Comparison of ENCODE assay signal across 8 mouse cellular contexts in genomic region chr16:23987341-23988156, GRCm38 (mm10). TPM values are rescaled to one million over a fixed set of nuclear protein-coding genes. Genes with fewer than 3 reads are reported as not detected.
DNase-seq lines count a peak whose midpoint lies in the region; ATAC-seq and TF ChIP-seq lines count a peak whose summit lies in the region.

No protein-coding gene starts in this region.

- H3K4me3 ChIP-seq in heart, embryonic 12.5 days, result peak overlapping the region; percentile 92
- peak overlapping the region; percentile 68 for H3K4me3 ChIP-seq in kidney, postnatal 0 days (replicated peaks; ENCODE audit: low read depth, low read length)
- peak overlapping the region; percentile 80 for H3K4me3 ChIP-seq in midbrain, embryonic 10.5 days

- no peaks in the 10 kb centered on the region for H3K27me3 ChIP-seq in heart, embryonic 12.5 days (replicated peaks)
- H3K27me3 ChIP-seq in kidney, postnatal 0 days (ENCODE audit: insufficient read depth, low read length), result no peaks in the 10 kb centered on the region
- H3K27me3 ChIP-seq in midbrain, embryonic 10.5 days (ENCODE audit: low read depth, poor library complexity, severe bottlenecking), result peaks cover 62% of the 10 kb centered on the region
- H3K27me3 ChIP-seq in splenic B cell, adult 2 months (ENCODE audit: control insufficient read depth, insufficient read depth, low read length, poor library complexity, severe bottlenecking), result no peaks in the 10 kb centered on the region

- H3K36me3 ChIP-seq in heart, embryonic 12.5 days, result no peaks in the 10 kb centered on the region
- H3K36me3 ChIP-seq in kidney, postnatal 0 days (ENCODE audit: insufficient read depth, low read length), result no peaks in the 10 kb centered on the region
- no peaks in the 10 kb centered on the region for H3K36me3 ChIP-seq in midbrain, embryonic 10.5 days
- H3K36me3 ChIP-seq in splenic B cell, adult 2 months (ENCODE audit: control insufficient read depth, insufficient read depth, low read length, poor library complexity, severe bottlenecking), result no peaks in the 10 kb centered on the region

- H3K9ac ChIP-seq in heart, embryonic 12.5 days, result peak overlapping the region; percentile 97
- peak overlapping the region; percentile 85 for H3K9ac ChIP-seq in kidney, postnatal 0 days (ENCODE audit: low read depth, low read length)

- TF ChIP-seq CTCF in kidney, postnatal 0 days (IDR thresholded peaks at IDR 0.05; ENCODE audit: low read depth), result no peak

- H3K27ac ChIP-seq in heart, embryonic 12.5 days (ENCODE audit: poor library complexity, severe bottlenecking), result peak overlapping the region; percentile 97
- H3K27ac ChIP-seq in kidney, postnatal 0 days, result peak overlapping the region; percentile 99
- H3K27ac ChIP-seq in midbrain, embryonic 10.5 days (replicated peaks), result peak overlapping the region; percentile 98

- no peaks in the 10 kb centered on the region for H3K9me3 ChIP-seq in heart, embryonic 12.5 days (replicated peaks)
- H3K9me3 ChIP-seq in kidney, postnatal 0 days (replicated peaks; ENCODE audit: low read length), result no peaks in the 10 kb centered on the region
- H3K9me3 ChIP-seq in midbrain, embryonic 10.5 days (replicated peaks), result no peaks in the 10 kb centered on the region

- ATAC-seq in heart, embryonic 12.5 days (ENCODE audit: insufficient number of reproducible peaks, low FRiP score), result peak; percentile 46
- ATAC-seq in kidney, postnatal 0 days (replicated peaks; ENCODE audit: low FRiP score, low read depth), result peak; percentile 23; the same call in 1 of the 2 replicates

- peak overlapping the region; percentile 97 for H3K4me2 ChIP-seq in heart, embryonic 12.5 days
- peak overlapping the region; percentile 92 for H3K4me2 ChIP-seq in kidney, postnatal 0 days (ENCODE audit: low read length)

- WGBS in heart, embryonic 12.5 days, result under 1% methylated on average over 64 of the region's 64 CpGs
- WGBS in kidney, postnatal 0 days, result under 1% methylated on average over 64 of the region's 64 CpGs
- WGBS in midbrain, embryonic 10.5 days, result under 1% methylated on average over 56 of the region's 64 CpGs

- peak; percentile 61 for DNase-seq in right cerebral cortex, postnatal 25 days
- DNase-seq in right cerebral cortex, postnatal 36 days (ENCODE audit: low spot score in 2 of 2), result no peak
- peak; percentile 78 to 79 for DNase-seq in cerebellum, postnatal 10 days
- peak; percentile 73 for DNase-seq in kidney, postnatal 0 days (ENCODE audit: low spot score)
- peak; percentile 72 for DNase-seq in midbrain, embryonic 10.5 days (ENCODE audit: low spot score)
- peak; percentile 51 for DNase-seq in splenic B cell, adult 2 months (ENCODE audit: low read depth, low spot score)
- DNase-seq in frontal cortex, postnatal 10 days (ENCODE audit: low spot score in 2 of 2), result no peak

- peaks cover 32% of the 10 kb centered on the region for H3K4me1 ChIP-seq in heart, embryonic 12.5 days (replicated peaks)
- peaks cover 12% of the 10 kb centered on the region for H3K4me1 ChIP-seq in kidney, postnatal 0 days (replicated peaks; ENCODE audit: insufficient read depth, low read length)
- H3K4me1 ChIP-seq in midbrain, embryonic 10.5 days, result peaks cover 63% of the 10 kb centered on the region

RNA-seq across cellular contexts. Expression of gene Gm37419, which starts 0.7 kb away (rescaled TPM):
- polyA plus RNA-seq in heart, embryonic 12.5 days (2016; fragmentation: Nextera tagmentation; extraction: Ambion mirVana), result not detected in 2 replicates
- polyA plus RNA-seq in kidney, postnatal 0 days (2015; fragmentation: Nextera tagmentation; extraction: Ambion mirVana), result not detected in 2 replicates
- polyA plus RNA-seq in midbrain, embryonic 10.5 days (2016; fragmentation: Nextera tagmentation; extraction: Ambion mirVana), result not detected in 2 replicates

RNA-seq across cellular contexts. Expression of gene Bcl6, which starts 1.1 kb away (rescaled TPM):
- 0.24 and 0.35 TPM in 2 replicates for polyA plus RNA-seq in heart, embryonic 12.5 days (2016; fragmentation: Nextera tagmentation; extraction: Ambion mirVana)
- polyA plus RNA-seq in kidney, postnatal 0 days (2015; fragmentation: Nextera tagmentation; extraction: Ambion mirVana), result 0.74 and 0.80 TPM in 2 replicates
- 0.02 and 0.07 TPM in 2 replicates for polyA plus RNA-seq in midbrain, embryonic 10.5 days (2016; fragmentation: Nextera tagmentation; extraction: Ambion mirVana)

RNA-seq across cellular contexts. Expression of gene Rtp2, which starts 55.4 kb away (rescaled TPM):
- polyA plus RNA-seq in heart, embryonic 12.5 days (2016; fragmentation: Nextera tagmentation; extraction: Ambion mirVana), result not detected in 2 replicates
- polyA plus RNA-seq in kidney, postnatal 0 days (2015; fragmentation: Nextera tagmentation; extraction: Ambion mirVana), result not detected in 2 replicates
- polyA plus RNA-seq in midbrain, embryonic 10.5 days (2016; fragmentation: Nextera tagmentation; extraction: Ambion mirVana), result not detected in 2 replicates

Comparison
In these comparisons a context has a peak if more than half of its experiments do, and no peak if none do; other contexts are left out.
1. DNase-seq: peak in right cerebral cortex, postnatal 25 days (single experiment), cerebellum, postnatal 10 days (2 of 2), kidney, postnatal 0 days (single experiment), midbrain, embryonic 10.5 days (single experiment) and splenic B cell, adult 2 months (single experiment); none in right cerebral cortex, postnatal 36 days (0 of 2) and frontal cortex, postnatal 10 days (0 of 2).
2. Peak in every context shown above with its lines, with median percentiles within 50 percentile points of each other: H3K27ac ChIP-seq and H3K4me3 ChIP-seq.